Mouse (Mus musculus): ENCODE results near the gene Tmem242. TPM values are rescaled to one million over a fixed set of nuclear protein-coding genes. Genes with fewer than 3 reads are reported as not detected.
A peak's percentile ranks its signal among the peaks of the same experiment; 100 is the strongest.

Tmem242 gene
- polyA plus RNA-seq (2015; fragmentation: Nextera tagmentation; extraction: Ambion mirVana) = 45.5 and 45.6 TPM in 2 replicates

DNA sequence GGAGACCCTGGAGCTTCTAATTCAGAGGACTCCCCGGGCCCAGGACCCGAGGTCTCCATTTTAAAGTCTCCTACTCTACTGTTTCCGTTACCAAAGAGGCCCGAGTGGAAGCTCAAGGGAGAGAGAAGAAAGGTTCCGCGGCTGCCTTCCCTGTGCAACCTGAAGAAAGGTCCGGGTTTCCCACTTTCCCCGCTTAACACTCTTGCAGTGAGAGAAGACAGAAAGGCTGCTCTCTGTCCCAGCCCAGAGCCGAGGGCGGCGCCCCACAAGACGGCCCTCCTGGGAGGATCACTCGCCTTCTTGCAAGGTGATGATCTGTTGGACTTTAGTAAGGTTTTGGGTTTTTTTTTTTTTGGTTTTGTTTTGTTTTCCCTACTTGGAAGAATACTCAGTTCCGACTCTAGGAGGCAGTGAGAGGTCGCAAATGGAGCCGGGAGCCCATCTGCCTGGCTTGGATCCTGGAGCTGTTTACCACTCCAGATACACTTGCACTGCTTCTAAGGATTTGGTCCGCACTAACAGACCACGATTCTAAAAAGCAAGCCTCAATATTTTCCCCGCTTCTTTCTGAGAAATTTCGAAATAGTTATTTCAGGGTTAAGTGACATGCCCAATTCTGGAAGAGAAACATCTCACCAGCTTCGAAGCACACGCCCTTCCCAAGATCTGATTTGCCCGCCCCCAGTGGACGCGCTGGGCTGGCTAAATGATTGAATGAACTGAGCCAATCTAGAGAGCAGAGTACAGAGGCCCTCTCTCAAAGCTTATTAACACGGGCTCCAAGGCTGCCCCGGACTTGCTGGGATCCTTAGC, at the start of gene Tmem242:
Gene Tmem242 (minus strand): TSS at position 101 of the 813 bp plus-strand sequence.
- peak; percentile 69 for TF ChIP-seq EP300 (IDR thresholded peaks at IDR 0.05; ENCODE audit: low read depth)
- peak; percentile 70 for TF ChIP-seq CTCF (IDR thresholded peaks at IDR 0.05; ENCODE audit: low read depth)
- Histone ChIP-seq H3K4me1 (ENCODE audit: insufficient read depth) (peaks cover 4% of the 10 kb centered on the region; the same call in 1 of the 2 replicates), H3K4me2 (ENCODE audit: low read depth, low read length) (peak within 1 kb of the TSS; percentile 83), H3K36me3 (replicated peaks; ENCODE audit: insufficient read depth, low read length) (0 out of 2 replicates have a peak, but pooled peaks cover 2% of the 10 kb centered on the region), H3K4me3 (ENCODE audit: low read depth, low read length) (peak within 1 kb of the TSS; percentile 71), H3K27ac (ENCODE audit: low read depth) (peak within 1 kb of the TSS; percentile 79), H3K27me3 (ENCODE audit: insufficient read depth, low read length) (no peaks in the 10 kb centered on the region), H3K9me3 (ENCODE audit: low read length) (no peaks in the 10 kb centered on the region), H3K9ac (replicated peaks) (peak within 1 kb of the TSS; percentile 70)
- WGBS (ENCODE audit: insufficient replicate concordance) = under 1% methylated on average over 27 of the region's 27 CpGs
- DNase-seq (peak; percentile 89), ATAC-seq (peak; percentile 92)

DNA sequence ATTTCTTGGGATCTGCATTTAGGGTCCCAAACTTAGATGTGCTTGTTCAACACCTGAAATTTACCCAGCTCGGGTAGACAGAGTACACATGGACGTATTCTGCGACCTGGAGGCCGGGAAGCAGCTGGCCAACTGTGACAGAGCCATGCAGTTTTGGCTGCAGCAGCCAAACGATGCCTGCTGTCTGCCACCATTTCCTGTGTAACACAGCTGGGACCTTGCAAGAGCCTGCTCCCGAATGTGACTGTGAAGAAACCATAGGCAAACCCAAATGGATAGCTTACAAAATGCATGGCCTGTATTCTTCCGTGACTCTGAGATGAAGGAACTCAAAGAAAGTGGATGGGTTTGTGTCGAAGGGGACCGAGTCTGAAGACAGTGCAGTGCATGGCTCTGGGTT, 48.1 kb upstream of the Tmem242 start:
- Histone ChIP-seq H3K27me3 (ENCODE audit: insufficient read depth, low read length) (no peaks in the 10 kb centered on the region), H3K4me3 (ENCODE audit: low read depth, low read length) (no peak overlapping the region), H3K27ac (ENCODE audit: low read depth) (no peak overlapping the region), H3K9ac (replicated peaks) (no peak overlapping the region), H3K36me3 (replicated peaks; ENCODE audit: insufficient read depth, low read length) (no peaks in the 10 kb centered on the region), H3K9me3 (ENCODE audit: low read length) (no peaks in the 10 kb centered on the region), H3K4me1 (ENCODE audit: insufficient read depth) (peaks cover 20% of the 10 kb centered on the region), H3K4me2 (ENCODE audit: low read depth, low read length) (no peak overlapping the region)
- TF ChIP-seq CTCF (IDR thresholded peaks at IDR 0.05; ENCODE audit: low read depth) = no peak
- no peak for TF ChIP-seq EP300 (IDR thresholded peaks at IDR 0.05; ENCODE audit: low read depth)
- ATAC-seq = no peak
- WGBS (ENCODE audit: insufficient replicate concordance) = 50% methylated on average over 9 of the region's 9 CpGs
- no peak for DNase-seq

DNA sequence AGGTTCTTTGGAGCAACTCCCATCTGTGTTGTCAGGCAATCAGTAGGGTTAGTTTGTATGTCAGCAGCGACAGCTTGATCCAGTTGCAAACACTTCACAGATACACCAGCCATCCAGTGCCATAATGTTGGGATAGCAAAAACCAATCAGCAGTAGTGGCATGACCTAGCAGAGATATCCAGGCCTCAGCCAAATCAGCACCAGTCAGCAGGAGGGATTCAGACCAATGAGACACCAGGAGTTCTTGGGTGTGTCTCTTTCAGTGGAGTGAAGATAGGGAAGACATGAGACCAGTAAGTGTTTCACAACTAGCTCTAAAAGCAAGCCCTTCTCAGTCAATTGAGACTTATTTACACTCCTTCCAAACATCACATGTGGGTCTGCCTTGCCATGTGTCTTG, 44.6 kb upstream of the Tmem242 start:
- no peak overlapping the region for H3K9ac ChIP-seq (replicated peaks)
- ATAC-seq = peak; percentile 94
- TF ChIP-seq EP300 (IDR thresholded peaks at IDR 0.05; ENCODE audit: low read depth) (peak; percentile 65), CTCF (IDR thresholded peaks at IDR 0.05; ENCODE audit: low read depth) (no peak)
- 85% methylated on average over 1 of the region's 1 CpGs for WGBS (ENCODE audit: insufficient replicate concordance)
- no peaks in the 10 kb centered on the region for H3K27me3 ChIP-seq (ENCODE audit: insufficient read depth, low read length)
- no peak overlapping the region for H3K4me3 ChIP-seq (ENCODE audit: low read depth, low read length)
- no peaks in the 10 kb centered on the region for H3K9me3 ChIP-seq (ENCODE audit: low read length)
- no peak for DNase-seq
- H3K4me1 ChIP-seq (ENCODE audit: insufficient read depth) = peaks cover 16% of the 10 kb centered on the region
- peak overlapping the region; percentile 57; the same call in 1 of the 2 replicates for H3K27ac ChIP-seq (ENCODE audit: low read depth)
- H3K36me3 ChIP-seq (replicated peaks; ENCODE audit: insufficient read depth, low read length) = no peaks in the 10 kb centered on the region
- H3K4me2 ChIP-seq (ENCODE audit: low read depth, low read length) = no peak overlapping the region

DNA sequence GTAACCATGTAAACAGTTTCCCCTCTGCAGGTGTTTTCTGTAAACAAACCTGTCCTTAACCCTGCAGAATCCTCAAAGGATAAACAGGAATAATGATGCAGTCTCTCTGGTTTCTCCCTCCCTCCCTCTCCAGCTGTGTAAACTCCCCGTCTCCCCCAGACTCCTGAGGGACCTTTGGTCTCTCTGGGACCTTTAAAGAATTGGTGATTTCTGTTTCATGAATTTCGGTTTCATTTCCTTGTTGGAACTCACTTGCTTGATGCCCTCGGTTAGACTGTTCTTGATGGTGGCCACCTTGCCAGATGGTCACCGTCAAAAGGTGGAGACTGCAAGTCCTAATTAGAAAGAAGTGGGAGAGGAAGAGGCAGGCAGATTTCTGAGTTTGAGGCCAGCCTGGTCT, 43.4 kb upstream of the Tmem242 start:
- Histone ChIP-seq H3K4me2 (ENCODE audit: low read depth, low read length) (no peak overlapping the region), H3K27me3 (ENCODE audit: insufficient read depth, low read length) (no peaks in the 10 kb centered on the region), H3K4me1 (ENCODE audit: insufficient read depth) (peaks cover 16% of the 10 kb centered on the region), H3K4me3 (ENCODE audit: low read depth, low read length) (no peak overlapping the region), H3K27ac (ENCODE audit: low read depth) (no peak overlapping the region), H3K9ac (replicated peaks) (no peak overlapping the region), H3K9me3 (ENCODE audit: low read length) (no peaks in the 10 kb centered on the region), H3K36me3 (replicated peaks; ENCODE audit: insufficient read depth, low read length) (no peaks in the 10 kb centered on the region)
- TF ChIP-seq CTCF (IDR thresholded peaks at IDR 0.05; ENCODE audit: low read depth) (no peak), EP300 (IDR thresholded peaks at IDR 0.05; ENCODE audit: low read depth) (no peak)
- WGBS (ENCODE audit: insufficient replicate concordance) = 51% methylated on average over 4 of the region's 4 CpGs
- no peak for DNase-seq
- ATAC-seq = no peak

DNA sequence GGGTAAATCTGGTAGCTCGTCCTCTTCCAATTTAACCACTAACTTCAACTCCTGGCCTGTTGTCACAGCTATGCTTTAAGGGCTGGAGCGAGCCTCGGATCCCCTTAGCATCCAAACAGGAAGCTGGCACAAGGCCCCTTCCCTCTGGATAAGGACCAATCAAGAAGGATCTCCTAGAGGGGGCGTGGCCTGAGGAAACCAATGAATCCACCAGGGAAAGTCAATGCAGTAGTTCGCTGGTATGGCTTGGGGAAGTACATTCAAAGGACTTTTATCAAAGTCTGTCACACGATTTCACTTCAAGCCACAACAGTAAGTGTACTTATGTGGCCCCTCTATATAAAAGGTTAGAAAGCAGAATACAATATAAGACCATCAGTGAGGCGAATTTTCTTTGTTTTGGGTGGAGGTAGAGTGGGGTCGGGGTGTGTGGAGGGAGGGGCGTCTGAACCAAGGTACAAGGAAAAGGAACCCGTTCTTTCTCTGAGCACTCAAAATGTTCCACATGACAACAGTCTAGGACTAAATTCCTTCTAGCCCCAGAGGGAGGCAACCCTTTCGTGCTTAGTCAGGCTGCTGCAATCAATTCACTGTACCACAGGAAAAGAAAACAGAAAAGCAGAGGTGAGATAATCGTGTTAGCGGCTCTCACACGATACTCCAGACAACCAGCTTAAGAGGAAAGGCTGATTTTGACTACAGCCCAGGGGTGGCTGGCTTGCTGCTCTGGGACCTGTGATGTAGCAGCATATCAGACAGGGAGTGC, 36.1 kb upstream of the Tmem242 start:
- Histone ChIP-seq H3K4me3 (ENCODE audit: low read depth, low read length) (no peak overlapping the region), H3K4me2 (ENCODE audit: low read depth, low read length) (no peak overlapping the region), H3K36me3 (replicated peaks; ENCODE audit: insufficient read depth, low read length) (no peaks in the 10 kb centered on the region), H3K9ac (replicated peaks) (no peak overlapping the region), H3K27me3 (ENCODE audit: insufficient read depth, low read length) (no peaks in the 10 kb centered on the region), H3K27ac (ENCODE audit: low read depth) (no peak overlapping the region), H3K9me3 (ENCODE audit: low read length) (no peaks in the 10 kb centered on the region), H3K4me1 (ENCODE audit: insufficient read depth) (no peaks in the 10 kb centered on the region)
- TF ChIP-seq CTCF (IDR thresholded peaks at IDR 0.05; ENCODE audit: low read depth) = no peak
- no peak for TF ChIP-seq EP300 (IDR thresholded peaks at IDR 0.05; ENCODE audit: low read depth)
- WGBS (ENCODE audit: insufficient replicate concordance) = 45% methylated on average over 14 of the region's 14 CpGs
- no peak for ATAC-seq
- no peak for DNase-seq

DNA sequence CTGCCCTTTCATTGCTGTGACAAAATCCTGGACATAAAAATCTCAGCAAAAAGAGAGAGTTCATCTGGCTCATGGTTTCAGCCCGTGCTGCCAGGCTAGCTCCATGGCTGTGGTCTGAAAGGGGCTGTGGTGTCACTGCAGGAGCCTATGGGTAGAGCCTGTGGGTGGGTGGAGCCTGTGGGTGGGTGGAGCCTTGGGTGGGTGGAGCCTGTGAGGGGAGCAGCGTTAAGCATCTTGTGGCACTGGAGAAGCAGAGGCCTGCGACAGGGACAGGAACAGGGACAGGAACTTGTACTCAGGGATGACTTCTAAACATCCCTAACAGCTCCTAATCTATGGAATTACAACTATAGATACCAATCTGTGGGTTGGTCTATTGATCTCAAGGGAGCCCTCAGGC, 32.2 kb upstream of the Tmem242 start:
- H3K27me3 ChIP-seq (ENCODE audit: insufficient read depth, low read length) = no peaks in the 10 kb centered on the region
- no peaks in the 10 kb centered on the region for H3K9me3 ChIP-seq (ENCODE audit: low read length)
- no peak overlapping the region for H3K4me2 ChIP-seq (ENCODE audit: low read depth, low read length)
- no peaks in the 10 kb centered on the region for H3K4me1 ChIP-seq (ENCODE audit: insufficient read depth)
- 34% methylated on average over 3 of the region's 3 CpGs for WGBS (ENCODE audit: insufficient replicate concordance)
- no peaks in the 10 kb centered on the region for H3K36me3 ChIP-seq (replicated peaks; ENCODE audit: insufficient read depth, low read length)
- H3K27ac ChIP-seq (ENCODE audit: low read depth) = no peak overlapping the region
- peak; percentile 46 for DNase-seq
- no peak overlapping the region for H3K4me3 ChIP-seq (ENCODE audit: low read depth, low read length)
- H3K9ac ChIP-seq (replicated peaks) = no peak overlapping the region
- no peak for ATAC-seq
- no peak for TF ChIP-seq CTCF (IDR thresholded peaks at IDR 0.05; ENCODE audit: low read depth)
- TF ChIP-seq EP300 (IDR thresholded peaks at IDR 0.05; ENCODE audit: low read depth) = no peak

Measured in liver, postnatal 0 days (tissue).